Mouse (Mus musculus) stomach, embryonic 15.5 days (tissue): ENCODE data around the gene Mon2. TPM values are rescaled to one million over a fixed set of nuclear protein-coding genes. Genes with fewer than 3 reads are reported as not detected.
"Not testable (repeated sequence)": the region's sequence is repeated elsewhere in the genome, so short reads cannot be mapped to it uniquely, and the experiment has no call there.

ENCODE experiments used
- ATAC-seq: fragments of 200-750 bp; cut with Nextera tagmentation; 2 replicates; pipeline ENCODE4 v1.8.0; 2017; ENCODE audit warnings: low read depth, moderate number of reproducible peaks, moderate TSS enrichment; ENCODE audit not compliant: insufficient read depth, low FRiP score
- H3K27ac ChIP-seq: fragments of 300-500 bp; sonication (generic); 2 replicates; pipeline ENCODE4 v1.5.1; 2015; ENCODE audit warnings: mild to moderate bottlenecking, inconsistent platforms
- H3K27me3 ChIP-seq: fragments of 300-500 bp; sonication (generic); replicated peaks from 2 replicates; pipeline ENCODE4 v1.6.1; 2015; ENCODE audit warnings: inconsistent platforms
- H3K36me3 ChIP-seq: fragments of 300-500 bp; sonication (generic); 2 replicates; pipeline ENCODE4 v1.6.1; 2015; ENCODE audit warnings: inconsistent platforms
- H3K4me1 ChIP-seq: fragments of 300-500 bp; sonication (generic); 2 replicates; pipeline ENCODE4 v1.6.1; 2015; ENCODE audit warnings: inconsistent platforms
- H3K4me2 ChIP-seq: fragments of 300-500 bp; sonication (generic); 2 replicates; pipeline ENCODE4 v1.6.1; 2015; ENCODE audit warnings: mild to moderate bottlenecking, inconsistent platforms
- H3K4me3 ChIP-seq: fragments of 300-500 bp; sonication (generic); replicated peaks from 2 replicates; pipeline ENCODE4 v1.5.1; 2015; ENCODE audit warnings: inconsistent platforms
- H3K9ac ChIP-seq: fragments of 300-500 bp; sonication (generic); 2 replicates; pipeline ENCODE4 v1.6.1; 2015; ENCODE audit warnings: inconsistent platforms
- H3K9me3 ChIP-seq: fragments of 300-500 bp; sonication (generic); 2 replicates; pipeline ENCODE4 v1.6.1; 2016; ENCODE audit warnings: inconsistent platforms
- WGBS: fragments of 180-500 bp; shearing (Covaris S2); methylation state at CpG from one replicate; pipeline ENCODE4 v1.1.7; 2015; 5-methylcytosine and 5-hydroxymethylcytosine counted together
- polyA plus RNA-seq: library from polyadenylated mRNA; unstranded; fragments of >200 nt; fragmentation: Nextera tagmentation; extraction: Ambion mirVana; gene quantifications from 2 replicates; pipeline ENCODE4 v1.2.1, GENCODE M21; 2015

Mon2 gene
- polyA plus RNA-seq, 1 experiment from 2014 or later: 24.5 TPM

DNA sequence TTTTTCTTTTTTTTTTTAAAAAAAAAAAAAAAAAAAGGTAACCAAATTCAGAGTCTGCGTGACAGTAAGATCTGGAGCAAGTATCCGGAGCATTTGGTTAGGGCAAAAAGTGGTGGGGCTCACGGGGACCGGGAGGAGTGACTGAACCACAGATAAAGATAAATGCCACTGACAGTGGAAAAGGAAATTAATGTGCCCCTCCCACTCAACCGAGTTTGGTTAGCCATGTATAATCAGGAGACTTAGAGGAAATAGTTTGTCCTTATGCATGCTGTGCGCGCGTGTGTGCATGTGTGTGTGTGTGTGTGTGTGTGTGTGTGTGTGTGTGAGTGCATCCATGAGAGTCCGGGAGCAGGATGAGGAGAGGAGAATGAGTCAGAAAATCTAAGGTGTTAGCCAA lies 100.3 kb downstream of the Mon2 start:
- WGBS: 63% methylated on average over 9 of the region's 9 CpGs

DNA sequence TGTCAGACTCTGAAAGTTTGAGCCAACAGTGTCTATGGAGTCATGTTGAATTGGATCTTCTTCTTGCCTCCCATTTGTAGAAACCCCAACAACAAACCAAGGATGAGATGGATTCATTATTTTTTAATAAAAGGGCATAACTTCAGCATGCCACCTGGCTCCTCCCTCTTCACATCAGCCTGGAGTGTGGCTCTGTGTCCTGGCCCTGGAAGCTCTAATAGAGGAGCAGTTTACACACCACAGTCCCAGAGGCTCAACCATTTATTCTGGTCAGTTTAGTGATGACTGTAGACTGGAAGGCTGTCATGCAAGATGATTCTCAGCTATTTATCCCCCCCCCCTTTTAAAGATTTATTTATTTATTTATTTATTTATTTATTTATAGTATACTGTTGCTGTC lies 103.1 kb downstream of the Mon2 start:
- H3K27me3 ChIP-seq: no peaks in the 10 kb centered on the region
- no peaks in the 10 kb centered on the region for H3K9me3 ChIP-seq
- no peaks in the 10 kb centered on the region for H3K36me3 ChIP-seq
- ATAC-seq: no peak
- H3K27ac ChIP-seq: no peak overlapping the region
- no peak overlapping the region for H3K9ac ChIP-seq
- H3K4me1 ChIP-seq: no peaks in the 10 kb centered on the region
- H3K4me3 ChIP-seq: no peak overlapping the region
- H3K4me2 ChIP-seq: no peak overlapping the region

More for the DNA sequence above, 100.3 kb downstream of the Mon2 start:
- Histone ChIP-seq H3K27me3 (no peaks in the 10 kb centered on the region), H3K9me3 (no peaks in the 10 kb centered on the region), H3K4me2 (no peak overlapping the region), H3K27ac (no peak overlapping the region), H3K36me3 (peaks cover 6% of the 10 kb centered on the region; the same call in 1 of the 2 replicates), H3K9ac (no peak overlapping the region), H3K4me1 (no peaks in the 10 kb centered on the region), H3K4me3 (no peak overlapping the region)
- ATAC-seq: no peak

DNA sequence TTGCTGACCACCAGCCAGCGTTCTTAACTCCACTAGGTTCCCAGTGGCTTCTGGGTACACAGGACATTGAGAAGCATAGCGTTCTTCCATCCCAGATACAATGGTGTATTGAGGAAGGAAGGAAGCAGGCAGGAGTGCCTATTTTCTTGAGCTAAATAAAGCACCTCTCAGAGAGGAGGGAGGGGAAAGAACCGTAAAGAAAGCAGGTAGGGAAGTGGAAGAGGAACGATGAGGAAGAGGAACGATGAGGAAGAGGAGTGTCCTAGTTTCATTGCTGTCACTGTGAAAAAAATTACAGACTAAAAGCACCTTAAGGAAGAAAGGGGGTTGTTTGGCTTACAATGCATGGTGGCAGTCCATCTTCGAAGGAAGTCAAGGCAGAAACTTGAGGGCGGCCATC lies 106.1 kb downstream of the Mon2 start:
- Histone ChIP-seq H3K36me3 (no peaks in the 10 kb centered on the region), H3K4me2 (no peak overlapping the region), H3K27me3 (no peaks in the 10 kb centered on the region), H3K4me3 (no peak overlapping the region), H3K9me3 (no peaks in the 10 kb centered on the region), H3K9ac (no peak overlapping the region), H3K4me1 (no peaks in the 10 kb centered on the region), H3K27ac (no peak overlapping the region)
- WGBS: 84% methylated on average over 7 of the region's 7 CpGs
- ATAC-seq: no peak

DNA sequence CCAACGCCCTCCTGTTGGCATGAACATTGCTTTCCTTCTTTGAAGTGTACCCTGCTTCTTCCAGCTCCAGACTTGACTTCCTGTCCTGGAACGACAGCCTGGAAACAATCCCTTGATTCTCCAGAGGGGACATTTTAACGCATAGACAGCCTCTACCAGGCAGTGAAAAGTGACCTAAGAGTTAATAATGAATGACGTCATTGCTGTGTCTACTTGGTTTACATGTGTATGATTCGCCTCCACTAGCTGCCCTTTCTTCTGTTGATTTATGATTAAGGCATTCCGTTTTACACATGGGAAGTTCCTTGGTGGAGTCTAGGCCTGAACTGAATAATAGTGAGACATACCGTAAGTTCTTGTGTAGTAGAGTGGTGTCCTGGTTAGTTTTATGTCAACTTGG lies 109.9 kb downstream of the Mon2 start:
- Histone ChIP-seq H3K4me2 (no peak overlapping the region), H3K27me3 (no peaks in the 10 kb centered on the region), H3K9me3 (no peaks in the 10 kb centered on the region), H3K27ac (no peak overlapping the region), H3K36me3 (no peaks in the 10 kb centered on the region), H3K4me3 (no peak overlapping the region), H3K4me1 (peaks cover 9% of the 10 kb centered on the region), H3K9ac (no peak overlapping the region)
- 45% methylated on average over 7 of the region's 7 CpGs for WGBS
- ATAC-seq: no peak; the same call in 1 of the 2 replicates

DNA sequence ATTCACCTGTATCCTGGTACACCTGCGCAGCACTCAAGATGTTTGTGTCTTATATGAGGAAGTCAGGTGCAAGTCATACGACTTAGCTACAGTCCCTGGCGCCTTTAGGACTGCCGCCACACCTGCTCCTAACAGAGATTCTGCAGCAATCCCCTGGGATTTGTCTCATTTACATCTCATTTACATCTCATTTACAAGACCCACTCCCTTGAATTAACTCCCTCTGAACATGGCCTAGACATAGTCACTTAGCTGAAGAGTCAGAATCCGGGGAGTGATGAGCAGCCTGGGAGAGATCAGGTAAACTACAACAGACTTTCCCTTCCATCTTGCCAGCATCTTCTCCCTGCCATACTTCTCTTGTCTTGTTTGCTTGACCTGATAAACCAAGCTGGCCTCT lies 110.7 kb downstream of the Mon2 start:
- H3K4me3 ChIP-seq, H3K36me3 ChIP-seq, H3K27me3 ChIP-seq, H3K9ac ChIP-seq, H3K9me3 ChIP-seq, H3K4me1 ChIP-seq, H3K27ac ChIP-seq, H3K4me2 ChIP-seq, ATAC-seq: not testable (repeated sequence)
- 89% methylated on average over 5 of the region's 5 CpGs for WGBS

DNA sequence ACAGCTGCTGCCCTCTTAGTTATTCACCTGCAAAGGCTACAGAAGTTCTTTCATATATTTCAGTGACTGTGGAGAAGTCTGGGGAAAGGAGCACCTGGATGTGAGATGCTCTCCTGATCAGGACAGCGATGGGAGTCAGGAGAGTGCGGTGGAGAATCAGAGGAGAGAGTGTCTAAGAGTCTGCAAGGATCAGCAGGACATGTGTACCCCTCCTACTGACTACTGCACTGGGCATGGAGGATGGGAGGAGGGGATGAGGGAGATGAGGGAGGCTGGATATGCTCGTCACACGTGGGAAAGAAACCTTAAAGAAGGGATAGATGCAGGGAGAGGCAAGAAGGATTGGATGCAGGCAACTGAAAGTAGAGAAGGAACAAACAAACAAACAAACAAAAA lies 112.1 kb downstream of the Mon2 start:
- no peak overlapping the region for H3K4me3 ChIP-seq
- H3K4me2 ChIP-seq: no peak overlapping the region
- no peak overlapping the region for H3K27ac ChIP-seq
- H3K36me3 ChIP-seq: no peaks in the 10 kb centered on the region
- no peak overlapping the region for H3K9ac ChIP-seq
- peaks cover 9% of the 10 kb centered on the region for H3K4me1 ChIP-seq
- no peaks in the 10 kb centered on the region for H3K9me3 ChIP-seq
- ATAC-seq: no peak
- H3K27me3 ChIP-seq: no peaks in the 10 kb centered on the region
- WGBS: 51% methylated on average over 4 of the region's 4 CpGs

DNA sequence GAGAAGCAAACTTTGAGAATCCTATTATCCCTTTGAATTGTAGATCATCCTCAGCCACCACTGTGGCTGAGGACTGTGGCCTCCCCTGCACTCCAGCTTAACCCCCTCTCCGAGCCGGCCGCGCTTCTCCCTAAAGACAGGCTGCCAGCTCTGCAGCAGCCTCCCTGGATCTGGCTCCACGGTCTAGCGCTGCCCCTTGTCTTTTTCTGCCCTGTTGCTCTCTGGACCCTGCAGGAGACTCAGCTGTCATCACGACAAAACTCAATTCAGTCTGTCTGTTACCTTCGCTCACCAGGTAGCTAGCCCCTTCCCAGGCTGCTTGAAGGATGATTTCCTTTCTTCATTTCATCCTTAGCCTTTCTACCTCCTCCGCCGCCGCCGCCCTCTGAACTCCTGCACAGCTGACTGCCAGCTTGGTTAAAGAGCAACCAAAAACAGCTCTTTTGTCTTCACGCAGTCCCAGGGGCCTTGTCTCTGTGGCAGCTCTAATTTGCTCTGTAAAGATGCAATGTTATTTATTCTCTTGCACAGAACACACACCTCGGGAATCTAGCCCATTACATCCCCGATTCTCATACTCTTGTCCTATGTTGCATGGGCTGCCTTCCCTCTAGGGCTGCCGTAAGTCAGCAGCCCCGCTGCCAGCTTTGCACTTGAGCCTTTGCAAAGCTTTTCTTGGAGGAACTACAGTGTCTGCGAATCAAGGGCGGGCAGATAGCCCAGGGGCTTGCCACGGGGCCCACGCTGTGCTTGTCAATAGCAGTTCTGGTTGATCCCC lies 112.7 kb downstream of the Mon2 start:
- Histone ChIP-seq H3K4me3 (0 out of 2 replicates have a peak overlapping the region, but pooled peaks have one; percentile 11), H3K4me1 (peaks cover 9% of the 10 kb centered on the region), H3K27me3 (no peaks in the 10 kb centered on the region), H3K4me2 (peak overlapping the region; percentile 37), H3K9me3 (no peaks in the 10 kb centered on the region), H3K36me3 (no peaks in the 10 kb centered on the region), H3K9ac (no peak overlapping the region), H3K27ac (no peak overlapping the region)
- 15% methylated on average over 21 of the region's 21 CpGs for WGBS
- no peak for ATAC-seq

DNA sequence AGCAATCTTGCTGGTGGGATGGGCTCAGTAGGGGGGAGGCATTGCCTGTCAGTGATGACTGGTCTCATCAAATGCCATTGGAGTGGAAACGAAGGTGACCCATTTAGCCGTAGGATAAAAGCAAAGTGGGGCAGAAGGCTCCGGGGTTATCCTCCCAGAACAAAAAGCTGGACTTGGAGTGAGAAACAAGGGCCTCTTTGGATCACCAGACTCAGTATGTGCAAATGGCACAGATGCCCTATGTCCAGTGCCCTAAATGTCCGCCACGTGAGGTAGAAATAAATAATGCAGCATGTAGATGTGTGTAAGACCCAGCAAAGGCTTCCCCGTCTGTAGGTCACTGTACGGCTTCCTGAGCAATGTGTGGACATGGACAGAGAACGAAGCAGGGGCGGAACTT lies 113.7 kb downstream of the Mon2 start:
- no peak overlapping the region for H3K27ac ChIP-seq
- no peak overlapping the region for H3K9ac ChIP-seq
- no peaks in the 10 kb centered on the region for H3K27me3 ChIP-seq
- WGBS: 76% methylated on average over 9 of the region's 9 CpGs
- H3K4me3 ChIP-seq: no peak overlapping the region
- no peak for ATAC-seq
- H3K4me2 ChIP-seq: no peak overlapping the region
- peaks cover 9% of the 10 kb centered on the region for H3K4me1 ChIP-seq
- no peaks in the 10 kb centered on the region for H3K36me3 ChIP-seq
- H3K9me3 ChIP-seq: no peaks in the 10 kb centered on the region

DNA sequence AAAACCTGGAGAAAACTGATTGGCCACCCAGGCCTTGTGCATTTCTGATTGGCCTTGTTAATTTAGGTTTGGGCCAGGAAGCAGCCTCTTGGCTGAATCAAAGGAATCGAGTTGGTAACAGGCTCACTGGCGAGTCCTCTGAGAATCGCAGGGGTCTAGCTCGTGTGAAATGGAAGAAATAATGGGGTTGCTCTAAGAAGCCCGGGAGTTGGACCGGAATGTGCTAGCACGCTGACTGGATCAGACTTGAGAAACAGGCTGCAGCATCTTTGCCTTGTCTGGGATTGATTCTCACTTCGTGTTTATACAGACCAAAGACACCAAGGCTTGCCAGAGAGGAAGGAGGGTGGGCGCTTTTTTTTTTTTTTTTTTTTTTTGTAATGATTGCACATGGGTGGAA lies 114.8 kb downstream of the Mon2 start:
- Histone ChIP-seq H3K4me1 (peaks cover 9% of the 10 kb centered on the region), H3K36me3 (no peaks in the 10 kb centered on the region), H3K4me3 (no peak overlapping the region), H3K9me3 (no peaks in the 10 kb centered on the region), H3K27ac (no peak overlapping the region), H3K9ac (no peak overlapping the region), H3K27me3 (no peaks in the 10 kb centered on the region), H3K4me2 (no peak overlapping the region)
- ATAC-seq: no peak
- WGBS: 49% methylated on average over 9 of the region's 9 CpGs

DNA sequence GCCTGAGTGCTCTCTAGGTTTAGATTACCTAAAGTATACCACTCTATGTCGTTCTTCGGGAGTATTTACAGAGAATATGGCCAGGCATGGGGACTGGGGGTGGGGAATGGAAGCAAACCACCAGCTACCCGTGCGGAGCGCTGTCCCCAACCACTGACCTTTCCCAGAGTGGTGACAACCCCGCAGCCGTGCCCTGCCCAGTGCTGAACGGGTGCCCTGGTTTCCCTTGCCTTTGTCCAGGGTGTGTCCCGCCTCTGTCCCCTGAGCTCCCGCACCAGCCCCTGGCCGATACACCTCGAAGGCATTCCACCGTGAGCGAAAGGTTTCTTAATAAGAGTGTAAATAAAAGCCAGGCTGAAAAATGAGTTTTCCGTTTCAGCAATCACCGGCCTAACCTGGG lies 115.6 kb downstream of the Mon2 start:
- peak overlapping the region; percentile 21; the same call in 1 of the 2 replicates for H3K4me2 ChIP-seq
- WGBS: 41% methylated on average over 16 of the region's 16 CpGs
- no peak overlapping the region for H3K9ac ChIP-seq
- H3K4me1 ChIP-seq: peaks cover 9% of the 10 kb centered on the region
- H3K4me3 ChIP-seq: no peak overlapping the region
- no peak; the same call in 1 of the 2 replicates for ATAC-seq
- H3K27me3 ChIP-seq: no peaks in the 10 kb centered on the region
- no peaks in the 10 kb centered on the region for H3K36me3 ChIP-seq
- H3K27ac ChIP-seq: no peak overlapping the region
- H3K9me3 ChIP-seq: no peaks in the 10 kb centered on the region

DNA sequence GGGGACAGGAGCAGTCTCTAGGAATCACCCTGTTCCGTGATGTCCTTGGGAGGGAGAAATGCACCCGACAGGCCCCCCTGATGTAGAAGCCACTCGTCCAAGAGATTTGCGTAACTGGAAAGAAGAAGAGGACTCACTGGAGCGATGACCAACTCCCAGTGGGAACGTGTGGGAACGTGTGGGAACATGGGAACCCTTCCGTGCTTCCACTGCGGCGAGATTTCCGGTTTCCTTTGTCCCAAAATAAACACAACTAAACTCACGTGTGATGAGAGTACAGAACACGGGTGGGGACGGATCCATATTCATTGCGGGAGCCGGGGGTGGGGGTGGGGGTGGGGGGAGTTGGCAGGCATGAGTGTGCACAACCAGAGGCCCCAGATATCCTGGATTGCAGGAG lies 116.1 kb downstream of the Mon2 start:
- Histone ChIP-seq H3K9ac (no peak overlapping the region), H3K9me3 (no peaks in the 10 kb centered on the region), H3K4me1 (peaks cover 9% of the 10 kb centered on the region), H3K4me2 (peak overlapping the region; percentile 21; the same call in 1 of the 2 replicates), H3K27ac (no peak overlapping the region), H3K4me3 (no peak overlapping the region), H3K27me3 (no peaks in the 10 kb centered on the region), H3K36me3 (no peaks in the 10 kb centered on the region)
- no peak for ATAC-seq
- 77% methylated on average over 16 of the region's 16 CpGs for WGBS

DNA sequence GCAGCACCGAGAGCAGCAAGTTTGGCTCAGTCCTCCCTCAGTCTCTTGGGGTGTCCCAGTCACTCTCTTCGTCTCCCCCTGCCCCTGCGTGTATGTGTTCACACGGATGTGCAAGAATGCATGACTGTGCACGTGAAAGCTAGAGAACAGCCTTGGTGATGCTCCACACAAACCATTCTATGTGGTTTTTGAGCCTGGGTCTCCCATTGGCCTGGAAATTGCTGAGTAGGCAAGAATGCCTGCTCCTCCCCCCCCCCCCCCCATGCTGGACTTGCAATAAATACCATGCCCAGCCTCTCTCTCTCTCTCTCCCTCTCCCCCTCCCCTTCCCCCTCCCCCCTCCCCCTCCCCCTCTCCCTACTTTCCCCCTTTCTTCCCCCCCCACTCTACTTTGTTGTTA lies 117.6 kb downstream of the Mon2 start:
- Histone ChIP-seq H3K9me3 (no peaks in the 10 kb centered on the region), H3K4me2 (no peak overlapping the region), H3K27ac (no peak overlapping the region), H3K27me3 (no peaks in the 10 kb centered on the region), H3K4me1 (peaks cover 5% of the 10 kb centered on the region), H3K4me3 (no peak overlapping the region), H3K9ac (no peak overlapping the region), H3K36me3 (no peaks in the 10 kb centered on the region)
- 88% methylated on average over 5 of the region's 5 CpGs for WGBS
- ATAC-seq: no peak

DNA sequence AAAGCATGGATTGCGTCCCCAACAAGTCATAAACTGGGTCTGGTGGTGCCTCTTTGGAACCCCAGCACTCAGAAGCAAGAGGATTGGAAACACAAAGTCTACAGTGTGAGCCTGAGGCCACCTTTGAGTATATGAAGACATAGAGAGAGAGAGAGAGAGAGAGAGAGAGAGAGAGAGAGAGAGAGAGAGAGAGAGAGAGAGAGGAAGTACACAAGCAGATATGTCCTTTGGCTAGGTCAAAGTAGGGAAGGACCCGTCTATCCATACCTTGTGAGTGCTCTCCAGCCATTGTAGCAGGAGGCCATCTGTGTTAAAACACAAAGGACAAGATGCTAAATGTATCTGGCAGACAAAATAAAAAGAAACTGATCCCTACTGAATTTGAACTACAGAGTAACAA lies 118.4 kb downstream of the Mon2 start:
- no peaks in the 10 kb centered on the region for H3K9me3 ChIP-seq
- no peak overlapping the region for H3K4me3 ChIP-seq
- no peak overlapping the region for H3K27ac ChIP-seq
- H3K9ac ChIP-seq: no peak overlapping the region
- WGBS: 79% methylated on average over 2 of the region's 2 CpGs
- H3K27me3 ChIP-seq: no peaks in the 10 kb centered on the region
- no peak for ATAC-seq
- no peak overlapping the region for H3K4me2 ChIP-seq
- H3K4me1 ChIP-seq: no peaks in the 10 kb centered on the region
- no peaks in the 10 kb centered on the region for H3K36me3 ChIP-seq
